Mouse (Mus musculus) kidney, adult 2 months (tissue): ENCODE results near the gene Sos2.

Source experiments
- CTCF ChIP-seq: fragments of 200-500 bp; conservative IDR thresholded peaks from 2 replicates; pipeline ENCODE4 v1.5.1; 2011; ENCODE audit warnings: low read depth, mild to moderate bottlenecking, control low read depth, low read length, moderate library complexity, mixed read lengths; ENCODE audit not compliant: insufficient read depth, insufficient read length
- POLR2A ChIP-seq: fragments of 200-500 bp; IDR thresholded peaks from one replicate; pipeline ENCODE4 v1.6.1; 2011; ENCODE audit warnings: low read depth, low read length, control low read depth

GRCm38 (mm10) chr12:69645821-69646616, 35.6 kb downstream of the Sos2 start:
- TF ChIP-seq POLR2A = no peak
- no peak for TF ChIP-seq CTCF
